Mouse (Mus musculus): Measurements from ENCODE around the gene Npas3.

DNA sequence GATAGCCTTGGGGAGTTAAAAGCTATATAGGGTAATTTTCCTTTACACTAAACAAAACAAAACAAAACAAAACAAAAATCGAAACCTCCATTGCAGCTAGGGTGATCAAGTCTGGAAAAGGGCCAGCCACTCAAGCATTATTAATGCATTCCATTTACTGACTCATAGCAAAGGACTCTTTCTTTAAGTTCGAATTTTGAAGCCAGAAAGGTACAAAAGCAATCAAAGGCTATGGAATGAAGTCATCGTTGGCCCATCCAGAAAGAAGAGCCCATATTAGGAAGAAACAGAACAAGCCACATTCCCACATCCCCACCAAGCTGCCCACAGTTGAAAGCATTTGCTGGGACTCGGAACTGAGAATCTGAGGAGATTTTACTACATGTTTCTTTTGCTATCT is 640.1 kb downstream of the Npas3 start:
- TF ChIP-seq POLR2A (IDR thresholded peaks at IDR 0.05; ENCODE audit: insufficient read depth, low read length) (no peak), CTCF (IDR thresholded peaks at IDR 0.05; ENCODE audit: low read depth, low read length) (no peak)

Data from ES-Bruce4 (cell line).